Mouse (Mus musculus) urinary bladder, adult 2 months (tissue): ENCODE results near the gene Kat14. TPM values are rescaled to one million over a fixed set of nuclear protein-coding genes. Genes with fewer than 3 reads are reported as not detected.

Experiments
- DNase-seq: peaks from one replicate; pipeline ENCODE4 v3.0.0; 2022; ENCODE audit warnings: low spot score
- polyA plus RNA-seq: library from polyadenylated mRNA; depleted of rRNA; stranded (reverse); fragments of >200 nt; gene quantifications from 2 replicates; pipeline ENCODE4 v1.2.3, GENCODE M21; 2012

The Kat14 gene
- polyA plus RNA-seq, 1 experiment, result 27.7 TPM

- no peak for DNase-seq
These were observed 13.9 kb downstream of the Kat14 start for GRCm38 (mm10) chr2:144382624-144383138.

- no peak for DNase-seq
These were observed 17.5 kb downstream of the Kat14 start for GRCm38 (mm10) chr2:144386296-144386695.

- DNase-seq, result no peak
These were observed 19.6 kb downstream of the Kat14 start for GRCm38 (mm10) chr2:144388416-144388815.

- no peak for DNase-seq
These were observed 30.7 kb downstream of the Kat14 start for GRCm38 (mm10) chr2:144399531-144399930.

GRCm38 (mm10) chr2:144400659-144401058 lies 31.9 kb downstream of the Kat14 start:
- no peak for DNase-seq

GRCm38 (mm10) chr2:144409037-144409436 lies 40.3 kb downstream of the Kat14 start:
- no peak for DNase-seq

GRCm38 (mm10) chr2:144410603-144411002 lies 41.8 kb downstream of the Kat14 start:
- no peak for DNase-seq

- DNase-seq, result no peak
These were observed 45.9 kb downstream of the Kat14 start for GRCm38 (mm10) chr2:144414646-144415045.

- DNase-seq, result no peak
These were observed 48.1 kb downstream of the Kat14 start for GRCm38 (mm10) chr2:144416859-144417258.

GRCm38 (mm10) chr2:144418062-144418461 lies 49.3 kb downstream of the Kat14 start:
- no peak for DNase-seq

- no peak for DNase-seq
These were observed 53.4 kb downstream of the Kat14 start for GRCm38 (mm10) chr2:144422094-144422675.

GRCm38 (mm10) chr2:144425761-144426160 lies 57.0 kb downstream of the Kat14 start:
- no peak for DNase-seq

- no peak for DNase-seq
These were observed 59.1 kb downstream of the Kat14 start for GRCm38 (mm10) chr2:144427852-144428251.

- no peak for DNase-seq
These were observed 59.9 kb downstream of the Kat14 start for GRCm38 (mm10) chr2:144428659-144429058.

GRCm38 (mm10) chr2:144429171-144429570 lies 60.4 kb downstream of the Kat14 start:
- no peak for DNase-seq

GRCm38 (mm10) chr2:144431286-144431825 lies 62.6 kb downstream of the Kat14 start:
- DNase-seq, result no peak

GRCm38 (mm10) chr2:144435679-144436078 lies 66.9 kb downstream of the Kat14 start:
- DNase-seq, result no peak

GRCm38 (mm10) chr2:144438424-144438823 lies 69.6 kb downstream of the Kat14 start:
- no peak for DNase-seq

- no peak for DNase-seq
These were observed 70.5 kb downstream of the Kat14 start for GRCm38 (mm10) chr2:144439191-144439700.

- DNase-seq, result no peak
These were observed 72.7 kb downstream of the Kat14 start for GRCm38 (mm10) chr2:144441386-144441915.

GRCm38 (mm10) chr2:144446360-144446999 lies 77.7 kb downstream of the Kat14 start:
- DNase-seq, result no peak

GRCm38 (mm10) chr2:144450378-144450777 lies 81.6 kb downstream of the Kat14 start:
- DNase-seq, result no peak
